Mouse (Mus musculus) myocyte (in vitro differentiated cells): Measurements from ENCODE around the gene Dtx4. TPM values are rescaled to one million over a fixed set of nuclear protein-coding genes. Genes with fewer than 3 reads are reported as not detected.

Experiments used
- H3K27me3 ChIP-seq: one replicate; pipeline ENCODE4 v1.6.1; 2011; ENCODE audit not compliant: control insufficient read depth, insufficient read depth, insufficient read length
- H3K36me3 ChIP-seq: one replicate; pipeline ENCODE4 v1.6.1; 2011; ENCODE audit not compliant: control insufficient read depth, insufficient read depth
- H3K4me2 ChIP-seq: one replicate; pipeline ENCODE4 v1.6.1; 2011; ENCODE audit warnings: low read depth, control low read depth
- H3K4me3 ChIP-seq: one replicate; pipeline ENCODE4 v1.5.1; 2011; ENCODE audit warnings: mild to moderate bottlenecking, control low read depth, moderate library complexity
- H3K79me2 ChIP-seq: one replicate; pipeline ENCODE4 v1.6.1; 2011; ENCODE audit not compliant: control insufficient read depth, insufficient read depth
- H3ac ChIP-seq: one replicate; pipeline ENCODE4 v1.6.1; 2011; ENCODE audit not compliant: control insufficient read depth, insufficient read length
- CEBPB ChIP-seq: IDR thresholded peaks from 2 replicates; pipeline ENCODE4 v1.6.1; 2011; ENCODE audit warnings: mild to moderate bottlenecking, moderate library complexity; ENCODE audit not compliant: poor library complexity, insufficient read depth, severe bottlenecking
- E2F4 ChIP-seq: IDR thresholded peaks from one replicate; pipeline ENCODE4 v1.6.1; 2011; ENCODE audit warnings: mild to moderate bottlenecking, control low read depth, moderate library complexity; ENCODE audit not compliant: insufficient read depth
- MAX ChIP-seq: IDR thresholded peaks from one replicate; pipeline ENCODE4 v1.6.1; 2011; ENCODE audit warnings: low read depth, mild to moderate bottlenecking, control low read depth
- MYOD1 ChIP-seq, 3 experiments: IDR thresholded peaks; one replicate each; pipeline ENCODE4 v1.6.1; 2011; ENCODE audit warnings: control low read depth in 2 of 3, low read depth in 2 of 3, mild to moderate bottlenecking in 2 of 3, moderate library complexity in 1 of 3; ENCODE audit not compliant: insufficient read length in 2 of 3, control insufficient read depth in 1 of 3
- MYOG ChIP-seq, 3 experiments: IDR thresholded peaks; one replicate each; pipeline ENCODE4 v1.6.1; 2011; ENCODE audit warnings: control low read depth in 2 of 3, low read depth in 2 of 3, mild to moderate bottlenecking in 2 of 3; ENCODE audit not compliant: insufficient read length in 2 of 3, control insufficient read depth in 1 of 3, insufficient read depth in 1 of 3
- POLR2A ChIP-seq: IDR thresholded peaks from one replicate; pipeline ENCODE4 v1.6.1; 2011; ENCODE audit warnings: low read depth, mild to moderate bottlenecking, control low read depth, moderate library complexity; ENCODE audit not compliant: insufficient read length
- POLR2AphosphoS2 ChIP-seq: IDR thresholded peaks from one replicate; pipeline ENCODE4 v1.6.1; 2011; ENCODE audit warnings: low read depth, control low read depth; ENCODE audit not compliant: insufficient read length
- REST ChIP-seq: IDR thresholded peaks from one replicate; pipeline ENCODE4 v1.6.1; 2011; ENCODE audit warnings: mild to moderate bottlenecking, control low read depth, moderate library complexity; ENCODE audit not compliant: insufficient read depth, insufficient read length
- SRF ChIP-seq: IDR thresholded peaks from one replicate; pipeline ENCODE4 v1.6.1; 2011; ENCODE audit warnings: low read depth; ENCODE audit not compliant: control insufficient read depth, insufficient read length
- TCF12 ChIP-seq: IDR thresholded peaks from one replicate; pipeline ENCODE4 v1.6.1; 2011; ENCODE audit warnings: mild to moderate bottlenecking, control low read depth; ENCODE audit not compliant: poor library complexity, insufficient read depth, severe bottlenecking
- TCF3 ChIP-seq: IDR thresholded peaks from one replicate; pipeline ENCODE4 v1.6.1; 2011; ENCODE audit warnings: low read depth, control low read depth; ENCODE audit not compliant: insufficient read length
- USF1 ChIP-seq: IDR thresholded peaks from one replicate; pipeline ENCODE4 v1.6.1; 2011; ENCODE audit warnings: low read depth, mild to moderate bottlenecking, control low read depth, moderate library complexity
- polyA plus RNA-seq: library from polyadenylated mRNA; unstranded; fragments of >200 nt; fragmentation: generic; extraction: Trizol; gene quantifications from one replicate; pipeline ENCODE4 v1.2.1, GENCODE M21; 2012; ENCODE audit warnings: missing spikeins

Dtx4 gene
- polyA plus RNA-seq, 1 experiment, result 21.2 TPM

DNA sequence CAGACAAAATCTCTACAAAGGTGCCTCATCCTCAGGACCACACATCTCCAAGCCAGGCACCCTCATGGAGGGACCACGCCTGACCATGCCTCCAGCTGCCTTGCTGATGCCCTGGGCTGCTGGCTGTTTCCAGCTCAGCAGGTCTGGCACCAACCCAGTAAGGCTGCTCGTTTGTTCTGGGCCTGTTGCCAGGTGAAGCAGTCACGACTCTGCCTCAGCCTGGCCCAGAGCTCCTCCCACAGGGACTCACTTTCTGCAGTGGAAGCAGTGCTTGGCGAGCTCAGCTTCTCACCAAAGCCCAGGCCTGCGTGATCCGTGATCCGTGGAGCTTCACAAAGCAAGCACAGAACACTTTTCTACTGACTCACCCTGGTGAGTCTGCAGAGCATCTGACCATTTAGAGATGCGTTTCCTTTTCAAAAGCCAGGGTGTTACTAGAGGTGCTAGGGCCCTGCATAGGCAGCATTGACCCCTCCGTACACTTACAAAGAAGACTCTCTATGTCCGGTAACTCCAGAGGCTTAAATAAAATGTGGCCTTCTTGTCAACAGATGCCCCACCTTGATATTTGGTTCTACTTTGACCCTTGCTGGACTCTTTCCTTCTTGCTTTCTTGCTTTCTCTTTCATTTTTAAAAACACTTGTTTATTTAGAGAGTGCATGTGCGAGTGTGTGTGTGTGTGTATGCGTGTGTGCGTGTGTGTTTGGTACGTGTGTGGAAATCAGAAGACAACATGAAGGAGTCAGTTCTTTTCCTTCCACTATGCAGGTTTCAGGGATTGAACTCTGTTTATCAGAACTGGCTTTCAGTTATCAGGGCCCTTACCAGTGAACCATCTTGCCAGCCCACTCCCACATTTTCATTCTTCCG lies 25.6 kb downstream of the Dtx4 start:
- H3K4me3 ChIP-seq, result no peak overlapping the region
- TF ChIP-seq POLR2A (peak; percentile 10), E2F4 (no peak), MYOD1 (IDR thresholded peaks at IDR 0.05; ENCODE audit: control insufficient read depth in 1 of 3, insufficient read length in 2 of 3, low read depth in 2 of 3) (peak in 2 of 3 experiments; percentile 42 to 73), MYOG (IDR thresholded peaks at IDR 0.05; ENCODE audit: control insufficient read depth in 1 of 3, insufficient read depth in 1 of 3, insufficient read length in 2 of 3, low read depth in 2 of 3) (peak; percentile 7 to 86 (median 53))
- H3K36me3 ChIP-seq, result peaks cover 42% of the 10 kb centered on the region
- peak overlapping the region; percentile 81 for H3K4me2 ChIP-seq
- H3ac ChIP-seq, result no peak overlapping the region
- no peaks in the 10 kb centered on the region for H3K27me3 ChIP-seq
- H3K79me2 ChIP-seq, result no peaks in the 10 kb centered on the region

DNA sequence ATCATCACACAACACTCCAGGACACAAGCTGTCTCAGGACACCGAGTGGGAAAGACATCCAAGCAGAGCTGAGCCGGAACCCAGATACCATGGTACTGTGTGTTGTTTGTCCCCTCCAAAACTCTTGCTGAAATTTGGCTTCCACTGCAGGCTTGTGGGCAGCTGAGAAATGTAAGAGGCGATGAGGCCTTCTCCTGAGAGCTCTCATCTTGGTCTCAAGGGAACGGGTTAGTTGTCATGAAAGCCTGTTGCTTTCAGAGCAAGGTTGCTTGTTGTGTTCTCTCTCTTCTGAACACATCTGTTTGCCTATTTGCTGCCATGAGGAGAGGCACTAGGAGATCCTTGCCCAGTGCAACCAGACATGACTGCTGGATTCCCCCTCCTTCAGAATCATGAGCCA lies 27.3 kb downstream of the Dtx4 start:
- Histone ChIP-seq H3ac (no peak overlapping the region), H3K79me2 (no peaks in the 10 kb centered on the region), H3K36me3 (peaks cover 33% of the 10 kb centered on the region), H3K4me3 (no peak overlapping the region), H3K27me3 (no peaks in the 10 kb centered on the region), H3K4me2 (peak overlapping the region; percentile 25)
- TF ChIP-seq POLR2AphosphoS2 (no peak), REST (no peak), USF1 (no peak), POLR2A (no peak), MAX (no peak), TCF12 (no peak), MYOG (IDR thresholded peaks at IDR 0.05; ENCODE audit: control insufficient read depth in 1 of 3, insufficient read depth in 1 of 3, insufficient read length in 2 of 3, low read depth in 2 of 3) (no peak), TCF3 (no peak), CEBPB (no peak), E2F4 (no peak), SRF (no peak), MYOD1 (IDR thresholded peaks at IDR 0.05; ENCODE audit: control insufficient read depth in 1 of 3, insufficient read length in 2 of 3, low read depth in 2 of 3) (no peak)

DNA sequence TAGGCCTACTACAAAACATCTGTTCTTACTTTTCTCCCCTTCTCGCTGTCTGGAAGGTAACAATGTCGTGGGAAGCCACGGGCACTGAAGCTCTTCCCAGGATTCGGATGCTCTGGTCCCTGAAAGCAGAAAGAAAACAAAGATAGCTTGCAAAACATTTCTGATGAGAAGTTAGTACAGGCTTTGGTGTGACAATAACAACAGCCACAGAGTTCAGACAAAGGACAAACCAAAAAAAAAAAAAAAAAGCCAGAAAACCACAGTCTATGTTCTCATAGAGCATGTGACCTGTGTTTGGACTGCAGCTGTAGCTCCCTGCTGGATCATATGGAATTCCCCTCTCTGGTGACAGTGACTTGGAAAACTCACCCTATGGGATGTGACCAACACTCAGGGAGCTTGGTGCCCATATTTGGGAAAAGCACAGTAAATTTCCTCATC lies 28.0 kb downstream of the Dtx4 start:
- H3ac ChIP-seq, result no peak overlapping the region
- H3K36me3 ChIP-seq, result peaks cover 29% of the 10 kb centered on the region
- no peak for TF ChIP-seq CEBPB
- TF ChIP-seq SRF, result peak; percentile 94
- TF ChIP-seq USF1, result peak; percentile 92
- TF ChIP-seq TCF3, result no peak
- no peak overlapping the region for H3K4me3 ChIP-seq
- no peaks in the 10 kb centered on the region for H3K27me3 ChIP-seq
- no peaks in the 10 kb centered on the region for H3K79me2 ChIP-seq
- H3K4me2 ChIP-seq, result peak overlapping the region; percentile 63

DNA sequence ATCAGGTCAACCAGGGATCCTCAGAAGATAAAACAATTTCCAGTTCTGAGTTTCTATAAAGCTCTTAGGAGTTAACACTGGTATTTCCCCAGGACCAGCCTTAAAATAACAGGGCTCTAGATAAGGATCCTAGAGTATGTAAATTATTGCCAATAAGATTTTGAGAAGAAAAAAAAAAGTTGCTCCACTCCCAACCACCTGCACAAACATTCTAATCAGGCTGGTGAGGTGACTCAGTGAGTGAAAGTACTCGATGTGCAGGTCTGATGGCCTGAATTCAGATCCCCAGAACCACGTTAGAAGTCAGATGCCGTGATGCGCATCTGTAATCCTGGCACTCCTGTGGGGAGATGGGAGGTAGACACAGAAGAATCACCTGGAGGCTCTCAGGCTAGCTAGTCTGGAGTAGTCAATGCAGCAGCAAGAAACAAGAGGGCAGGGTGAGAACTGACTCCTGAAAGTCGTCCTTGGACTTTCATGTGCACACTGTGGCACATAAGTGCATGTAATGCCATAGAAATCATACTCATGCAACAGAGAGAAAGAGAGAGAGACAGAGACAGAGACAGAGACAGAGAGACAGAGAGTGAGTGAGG lies 28.8 kb downstream of the Dtx4 start:
- no peak for TF ChIP-seq MYOG (IDR thresholded peaks at IDR 0.05; ENCODE audit: control insufficient read depth in 1 of 3, insufficient read depth in 1 of 3, insufficient read length in 2 of 3, low read depth in 2 of 3)
- TF ChIP-seq E2F4, result no peak
- no peak for TF ChIP-seq POLR2AphosphoS2
- no peak for TF ChIP-seq USF1
- no peak for TF ChIP-seq SRF
- no peak for TF ChIP-seq TCF3
- no peak for TF ChIP-seq TCF12
- no peaks in the 10 kb centered on the region for H3K27me3 ChIP-seq
- peaks cover 24% of the 10 kb centered on the region for H3K36me3 ChIP-seq
- H3ac ChIP-seq, result no peak overlapping the region
- H3K79me2 ChIP-seq, result no peaks in the 10 kb centered on the region
- no peak overlapping the region for H3K4me3 ChIP-seq
- peak overlapping the region; percentile 63 for H3K4me2 ChIP-seq

DNA sequence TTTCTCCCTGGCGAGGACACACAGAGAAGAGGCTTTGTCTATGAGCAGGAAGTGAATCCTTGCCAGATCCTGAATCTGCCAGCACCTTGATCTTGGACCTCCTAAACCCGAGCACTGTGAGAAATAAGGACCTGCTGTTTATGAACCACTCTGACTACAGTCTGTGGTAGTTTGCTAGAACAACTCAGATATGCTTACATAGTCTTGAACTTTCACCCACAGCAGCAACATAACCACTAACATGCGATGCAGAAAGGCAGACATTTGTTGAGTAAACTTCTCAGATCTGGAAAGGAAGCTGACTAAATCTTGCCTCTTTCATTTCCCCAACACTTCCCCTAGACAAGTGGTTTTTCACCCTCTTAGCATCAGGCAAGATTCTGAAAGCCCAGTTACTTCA lies 29.4 kb downstream of the Dtx4 start:
- H3K79me2 ChIP-seq, result no peaks in the 10 kb centered on the region
- no peak overlapping the region for H3K4me2 ChIP-seq
- H3K36me3 ChIP-seq, result peaks cover 20% of the 10 kb centered on the region
- no peak overlapping the region for H3ac ChIP-seq
- no peak overlapping the region for H3K4me3 ChIP-seq
- TF ChIP-seq MYOG (IDR thresholded peaks at IDR 0.05; ENCODE audit: control insufficient read depth in 1 of 3, insufficient read depth in 1 of 3, insufficient read length in 2 of 3, low read depth in 2 of 3), result no peak
- TF ChIP-seq POLR2A, result no peak
- H3K27me3 ChIP-seq, result no peaks in the 10 kb centered on the region
